Mouse (Mus musculus) small intestine, adult 2 months (tissue): Measurements from ENCODE around the gene Ror1.

Source experiments
- CTCF ChIP-seq: fragments of 200-500 bp; IDR thresholded peaks from 2 replicates; pipeline ENCODE4 v1.5.1; 2012; ENCODE audit warnings: low read depth, mild to moderate bottlenecking, control low read depth, inconsistent platforms, low read length, moderate library complexity, mixed read lengths; ENCODE audit not compliant: insufficient replicate concordance, insufficient read length; ENCODE audit errors: extremely low read depth
- POLR2A ChIP-seq: fragments of 200-500 bp; IDR thresholded peaks from 2 replicates; pipeline ENCODE4 v1.6.1; 2012; ENCODE audit warnings: low read depth, mild to moderate bottlenecking, control low read depth, inconsistent platforms, low read length, moderate library complexity

DNA sequence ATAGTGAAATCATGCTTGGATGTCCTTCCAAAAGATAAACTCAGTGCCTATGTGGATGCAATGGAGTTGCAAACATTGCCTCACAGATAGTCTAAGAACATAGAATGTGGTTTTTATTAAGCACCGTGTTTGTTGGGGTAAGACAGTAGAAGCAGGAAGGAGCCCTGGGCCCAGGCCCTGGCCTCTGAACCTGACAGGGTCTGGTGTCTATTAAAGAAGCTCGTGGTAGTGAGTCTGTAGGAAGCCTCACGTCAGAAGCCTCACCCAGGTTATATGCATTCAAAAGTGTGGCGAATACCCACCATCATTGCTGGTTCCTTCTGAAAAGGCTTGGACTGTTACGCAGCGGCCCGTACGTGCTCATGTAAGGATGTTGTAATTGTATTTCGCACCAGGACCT, 157.8 kb downstream of the Ror1 start:
- no peak for TF ChIP-seq CTCF
- no peak for TF ChIP-seq POLR2A
